Mouse (Mus musculus) neural tube, embryonic 11.5 days (tissue): ENCODE measurements around the gene Srarp. TPM values are rescaled to one million over a fixed set of nuclear protein-coding genes. Genes with fewer than 3 reads are reported as not detected.

Source experiments
- ATAC-seq: fragments of 200-750 bp; cut with Nextera tagmentation; 2 replicates; pipeline ENCODE4 v1.8.0; 2017; ENCODE audit warnings: moderate number of reproducible peaks, mild to moderate bottlenecking, moderate TSS enrichment, moderate library complexity; ENCODE audit not compliant: insufficient read depth, low FRiP score, low TSS enrichment
- DNase-seq: peaks from one replicate; pipeline ENCODE4 v3.0.0-alpha.2; 2015; ENCODE audit warnings: low spot score
- H3K27ac ChIP-seq: fragments of 300-500 bp; sonication (generic); 2 replicates; pipeline ENCODE4 v1.5.1; 2014; ENCODE audit warnings: low read depth, mild to moderate bottlenecking, low read length
- H3K27me3 ChIP-seq: fragments of 300-500 bp; sonication (generic); 2 replicates; pipeline ENCODE4 v1.6.1; 2014; ENCODE audit warnings: mild to moderate bottlenecking, low read length, mixed read lengths; ENCODE audit not compliant: control insufficient read depth, insufficient read depth
- H3K36me3 ChIP-seq: fragments of 300-500 bp; sonication (generic); 2 replicates; pipeline ENCODE4 v1.6.1; 2014; ENCODE audit warnings: mild to moderate bottlenecking, low read length, moderate library complexity, mixed read lengths; ENCODE audit not compliant: control insufficient read depth, insufficient read depth
- H3K4me1 ChIP-seq: fragments of 300-500 bp; sonication (generic); 2 replicates; pipeline ENCODE4 v1.6.1; 2014; ENCODE audit warnings: low read length, mixed read lengths; ENCODE audit not compliant: control insufficient read depth, insufficient read depth
- H3K4me2 ChIP-seq: fragments of 300-500 bp; sonication (generic); 2 replicates; pipeline ENCODE4 v1.6.1; 2014; ENCODE audit warnings: low read depth, mild to moderate bottlenecking, moderate library complexity
- H3K4me3 ChIP-seq: fragments of 300-500 bp; sonication (generic); 2 replicates; pipeline ENCODE4 v1.5.1; 2014; ENCODE audit warnings: low read depth, low read length
- H3K9ac ChIP-seq: fragments of 300-500 bp; sonication (generic); 2 replicates; pipeline ENCODE4 v1.6.1; 2014; ENCODE audit warnings: mild to moderate bottlenecking, low read length
- H3K9me3 ChIP-seq: fragments of 300-500 bp; sonication (generic); 2 replicates; pipeline ENCODE4 v1.6.1; 2016; ENCODE audit warnings: low read length; ENCODE audit not compliant: control insufficient read depth
- WGBS: fragments of 180-500 bp; shearing (Covaris S2); extraction: QIAGEN DNeasy Blood & Tissue Kit; methylation state at CpG from one replicate; pipeline ENCODE4 v1.1.7; 2014; 5-methylcytosine and 5-hydroxymethylcytosine counted together
- polyA plus RNA-seq: library from polyadenylated mRNA; unstranded; fragments of >200 nt; fragmentation: Nextera tagmentation; extraction: Ambion mirVana; gene quantifications from 2 replicates; pipeline ENCODE4 v1.2.1, GENCODE M21; 2014

Srarp gene
- polyA plus RNA-seq, 1 experiment from 2014 or later, result not detected

- 0 out of 2 replicates have a peak, but pooled peaks cover 2% of the 10 kb centered on the region for H3K27me3 ChIP-seq
- DNase-seq, result no peak
- H3K4me3 ChIP-seq, result no peak within 1 kb of the TSS
- no peak within 1 kb of the TSS for H3K4me2 ChIP-seq
- no peak within 1 kb of the TSS for H3K9ac ChIP-seq
- ATAC-seq, result no peak
- no peaks in the 10 kb centered on the region for H3K4me1 ChIP-seq
- H3K9me3 ChIP-seq, result no peaks in the 10 kb centered on the region
- H3K27ac ChIP-seq, result no peak within 1 kb of the TSS
- no peaks in the 10 kb centered on the region for H3K36me3 ChIP-seq
- 67% methylated on average over 12 of the region's 12 CpGs for whole genome bisulfite sequencing
Observed at GRCm38 (mm10) chr4:141398545-141398944, 37.4 kb downstream of the Srarp start, which contains the start of gene Clcnka. Gene Clcnka (minus strand): TSS chr4:141398724.

GRCm38 (mm10) chr4:141397861-141398260 lies 38.0 kb downstream of the Srarp start:
- 78% methylated on average over 12 of the region's 12 CpGs for WGBS
- Histone ChIP-seq H3K4me1 (no peaks in the 10 kb centered on the region), H3K27ac (no peak overlapping the region), H3K9ac (no peak overlapping the region), H3K4me2 (no peak overlapping the region), H3K27me3 (0 out of 2 replicates have a peak, but pooled peaks cover 2% of the 10 kb centered on the region), H3K4me3 (no peak overlapping the region), H3K9me3 (no peaks in the 10 kb centered on the region), H3K36me3 (no peaks in the 10 kb centered on the region)
- DNase-seq (no peak), ATAC-seq (no peak)

GRCm38 (mm10) chr4:141394751-141395150 lies 41.2 kb downstream of the Srarp start:
- ATAC-seq, result no peak
- no peak overlapping the region; the same call in 1 of the 2 replicates for H3K4me3 ChIP-seq
- no peak for DNase-seq
- H3K27ac ChIP-seq, result no peak overlapping the region
- no peak overlapping the region for H3K4me2 ChIP-seq
- H3K4me1 ChIP-seq, result no peaks in the 10 kb centered on the region
- 0 out of 2 replicates have a peak, but pooled peaks cover 4% of the 10 kb centered on the region for H3K27me3 ChIP-seq
- no peaks in the 10 kb centered on the region for H3K36me3 ChIP-seq
- H3K9ac ChIP-seq, result no peak overlapping the region
- no peaks in the 10 kb centered on the region for H3K9me3 ChIP-seq
- 20% methylated on average over 16 of the region's 16 CpGs for WGBS

- DNase-seq (no peak), ATAC-seq (no peak)
- no peaks in the 10 kb centered on the region for H3K9me3 ChIP-seq
- H3K27ac ChIP-seq, result no peak overlapping the region
- H3K27me3 ChIP-seq, result 0 out of 2 replicates have a peak, but pooled peaks cover 4% of the 10 kb centered on the region
- no peak overlapping the region for H3K4me2 ChIP-seq
- H3K4me1 ChIP-seq, result no peaks in the 10 kb centered on the region
- H3K4me3 ChIP-seq, result no peak overlapping the region
- 81% methylated on average over 12 of the region's 12 CpGs for WGBS
- H3K9ac ChIP-seq, result no peak overlapping the region
- no peaks in the 10 kb centered on the region for H3K36me3 ChIP-seq
Observed at GRCm38 (mm10) chr4:141391293-141391692, 44.6 kb downstream of the Srarp start.

- DNase-seq (no peak), ATAC-seq (0 out of 2 replicates have a peak, but pooled peaks have one; percentile 24)
- H3K36me3 ChIP-seq, result no peaks in the 10 kb centered on the region
- no peak overlapping the region for H3K4me3 ChIP-seq
- peaks cover 8% of the 10 kb centered on the region; the same call in 1 of the 2 replicates for H3K27me3 ChIP-seq
- H3K9me3 ChIP-seq, result no peaks in the 10 kb centered on the region
- H3K4me1 ChIP-seq, result no peaks in the 10 kb centered on the region
- no peak overlapping the region for H3K4me2 ChIP-seq
- WGBS, result 69% methylated on average over 18 of the region's 18 CpGs
- H3K9ac ChIP-seq, result no peak overlapping the region
- H3K27ac ChIP-seq, result no peak overlapping the region
Observed at GRCm38 (mm10) chr4:141389366-141390150, 46.3 kb downstream of the Srarp start.

- no peak overlapping the region for H3K4me3 ChIP-seq
- H3K9me3 ChIP-seq, result no peaks in the 10 kb centered on the region
- DNase-seq, result no peak
- WGBS, result 71% methylated on average over 5 of the region's 5 CpGs
- no peaks in the 10 kb centered on the region; the same call in 1 of the 2 replicates for H3K4me1 ChIP-seq
- peaks cover 23% of the 10 kb centered on the region for H3K27me3 ChIP-seq
- no peaks in the 10 kb centered on the region for H3K36me3 ChIP-seq
- H3K27ac ChIP-seq, result no peak overlapping the region
- H3K4me2 ChIP-seq, result no peak overlapping the region
- no peak overlapping the region for H3K9ac ChIP-seq
- ATAC-seq, result no peak
Observed at GRCm38 (mm10) chr4:141387933-141388332, 48.0 kb downstream of the Srarp start.

- Histone ChIP-seq H3K36me3 (no peaks in the 10 kb centered on the region), H3K4me3 (no peak overlapping the region), H3K27me3 (peaks cover 28% of the 10 kb centered on the region), H3K9ac (no peak overlapping the region), H3K9me3 (no peaks in the 10 kb centered on the region), H3K4me1 (peaks cover 6% of the 10 kb centered on the region; the same call in 1 of the 2 replicates), H3K4me2 (no peak overlapping the region), H3K27ac (no peak overlapping the region)
- WGBS, result 18% methylated on average over 5 of the region's 5 CpGs
- ATAC-seq, result no peak
- DNase-seq, result peak; percentile 83
Observed at GRCm38 (mm10) chr4:141387093-141387784, 48.7 kb downstream of the Srarp start.

GRCm38 (mm10) chr4:141386150-141386549 lies 49.8 kb downstream of the Srarp start:
- Histone ChIP-seq H3K9ac (no peak overlapping the region), H3K9me3 (no peaks in the 10 kb centered on the region), H3K27me3 (peaks cover 36% of the 10 kb centered on the region), H3K27ac (no peak overlapping the region), H3K4me1 (peaks cover 8% of the 10 kb centered on the region; the same call in 1 of the 2 replicates), H3K4me2 (no peak overlapping the region), H3K4me3 (no peak overlapping the region), H3K36me3 (no peaks in the 10 kb centered on the region)
- DNase-seq (no peak), ATAC-seq (no peak)
- WGBS, result 73% methylated on average over 7 of the region's 7 CpGs
